Mouse (Mus musculus) limb, embryonic 13.5 days (tissue): ENCODE measurements at regions not wholly inside any gene's neighbourhood (a gene's known extent, or its start where the extent isn't known, plus 50 kb on each side); places are given as distances from the start of the nearest gene placed in this dataset.

Source experiments
- ATAC-seq: fragments of 200-750 bp; cut with Nextera tagmentation; 2 replicates; pipeline ENCODE4 v1.8.0; 2017; ENCODE audit warnings: low read depth, moderate number of reproducible peaks, moderate TSS enrichment; ENCODE audit not compliant: low FRiP score
- H3K27ac ChIP-seq: fragments of 300-500 bp; sonication (generic); 2 replicates; pipeline ENCODE4 v1.5.1; 2015; ENCODE audit warnings: inconsistent platforms, mild to moderate bottlenecking, moderate library complexity
- H3K27me3 ChIP-seq: fragments of 300-500 bp; sonication (generic); 2 replicates; pipeline ENCODE4 v1.6.1; 2015; ENCODE audit warnings: mild to moderate bottlenecking, inconsistent platforms
- H3K36me3 ChIP-seq: fragments of 300-500 bp; sonication (generic); 2 replicates; pipeline ENCODE4 v1.6.1; 2015; ENCODE audit warnings: inconsistent platforms, mild to moderate bottlenecking, moderate library complexity
- H3K4me1 ChIP-seq: fragments of 300-500 bp; sonication (generic); 2 replicates; pipeline ENCODE4 v1.6.1; 2015; ENCODE audit warnings: inconsistent platforms
- H3K4me2 ChIP-seq: fragments of 300-500 bp; sonication (generic); replicated peaks from 2 replicates; pipeline ENCODE4 v1.6.1; 2015; ENCODE audit warnings: inconsistent platforms, mild to moderate bottlenecking, moderate library complexity
- H3K4me3 ChIP-seq: fragments of 300-500 bp; sonication (generic); 2 replicates; pipeline ENCODE4 v1.5.1; 2015; ENCODE audit warnings: moderate library complexity, mild to moderate bottlenecking, inconsistent platforms
- H3K9ac ChIP-seq: fragments of 300-500 bp; sonication (generic); 2 replicates; pipeline ENCODE4 v1.6.1; 2015; ENCODE audit warnings: mild to moderate bottlenecking, inconsistent platforms
- H3K9me3 ChIP-seq: fragments of 300-500 bp; sonication (generic); 2 replicates; pipeline ENCODE4 v1.6.1; 2016; ENCODE audit warnings: inconsistent platforms
- WGBS: fragments of 180-500 bp; shearing (Covaris S2); methylation state at CpG from one replicate; pipeline ENCODE4 v1.1.7; 2015; 5-methylcytosine and 5-hydroxymethylcytosine counted together

- Histone ChIP-seq H3K27ac (no peak overlapping the region), H3K4me3 (no peak overlapping the region), H3K27me3 (no peaks in the 10 kb centered on the region), H3K4me1 (0 out of 2 replicates have a peak, but pooled peaks cover 6% of the 10 kb centered on the region), H3K4me2 (no peak overlapping the region), H3K9me3 (no peaks in the 10 kb centered on the region), H3K36me3 (no peaks in the 10 kb centered on the region), H3K9ac (no peak overlapping the region)
- no peak for ATAC-seq
- 55% methylated on average over 7 of the region's 7 CpGs for WGBS
Observed at GRCm38 (mm10) chr8:35224925-35225244, 540.7 kb upstream of the Gm19410 start.

- Histone ChIP-seq H3K9ac (no peak overlapping the region), H3K9me3 (no peaks in the 10 kb centered on the region), H3K4me2 (no peak overlapping the region), H3K4me1 (0 out of 2 replicates have a peak, but pooled peaks cover 6% of the 10 kb centered on the region), H3K27me3 (no peaks in the 10 kb centered on the region), H3K27ac (no peak overlapping the region), H3K36me3 (no peaks in the 10 kb centered on the region), H3K4me3 (no peak overlapping the region)
- 40% methylated on average over 7 of the region's 7 CpGs for WGBS
- no peak for ATAC-seq
Observed at GRCm38 (mm10) chr8:35227079-35227478, 538.5 kb upstream of the Gm19410 start.

GRCm38 (mm10) chr8:35228449-35228848 is 537.1 kb upstream of the Gm19410 start:
- Histone ChIP-seq H3K4me2 (no peak overlapping the region), H3K27ac (no peak overlapping the region), H3K4me1 (0 out of 2 replicates have a peak, but pooled peaks cover 6% of the 10 kb centered on the region), H3K9me3 (no peaks in the 10 kb centered on the region), H3K36me3 (no peaks in the 10 kb centered on the region), H3K27me3 (no peaks in the 10 kb centered on the region), H3K9ac (no peak overlapping the region), H3K4me3 (no peak overlapping the region)
- no peak for ATAC-seq
- 78% methylated on average over 7 of the region's 7 CpGs for WGBS

- peaks cover 9% of the 10 kb centered on the region for H3K4me1 ChIP-seq
- no peak for ATAC-seq
Observed at GRCm38 (mm10) chr8:35233520-35234186, 531.9 kb upstream of the Gm19410 start.

GRCm38 (mm10) chr8:35234436-35234835 is 531.2 kb upstream of the Gm19410 start:
- H3K27ac ChIP-seq, result no peak overlapping the region
- WGBS, result 65% methylated on average over 5 of the region's 5 CpGs
- H3K9me3 ChIP-seq, result no peaks in the 10 kb centered on the region
- H3K4me3 ChIP-seq, result no peak overlapping the region
- H3K27me3 ChIP-seq, result no peaks in the 10 kb centered on the region
- no peaks in the 10 kb centered on the region for H3K36me3 ChIP-seq
- no peak overlapping the region for H3K9ac ChIP-seq
- H3K4me1 ChIP-seq, result peaks cover 9% of the 10 kb centered on the region
- no peak for ATAC-seq
- no peak overlapping the region for H3K4me2 ChIP-seq

More at GRCm38 (mm10) chr8:35233520-35234186, 531.9 kb upstream of the Gm19410 start:
- 70% methylated on average over 5 of the region's 5 CpGs for whole genome bisulfite sequencing
- Histone ChIP-seq H3K9me3 (no peaks in the 10 kb centered on the region), H3K27ac (no peak overlapping the region), H3K4me2 (no peak overlapping the region), H3K27me3 (no peaks in the 10 kb centered on the region), H3K9ac (no peak overlapping the region), H3K4me3 (no peak overlapping the region), H3K36me3 (no peaks in the 10 kb centered on the region)

- Histone ChIP-seq H3K4me2 (no peak overlapping the region), H3K4me3 (no peak overlapping the region), H3K9me3 (no peaks in the 10 kb centered on the region), H3K27ac (peak overlapping the region; percentile 44; the same call in 1 of the 2 replicates), H3K4me1 (peaks cover 9% of the 10 kb centered on the region), H3K9ac (no peak overlapping the region), H3K36me3 (no peaks in the 10 kb centered on the region), H3K27me3 (no peaks in the 10 kb centered on the region)
- peak; percentile 64 for ATAC-seq
- 52% methylated on average over 8 of the region's 8 CpGs for WGBS
Observed at GRCm38 (mm10) chr8:35235815-35236509, 529.6 kb upstream of the Gm19410 start.

- WGBS, result 73% methylated on average over 6 of the region's 6 CpGs
- H3K4me1 ChIP-seq, result peaks cover 9% of the 10 kb centered on the region
- H3K9ac ChIP-seq, result no peak overlapping the region
- no peak overlapping the region for H3K4me3 ChIP-seq
- ATAC-seq, result peak; percentile 24; the same call in 1 of the 2 replicates
- H3K36me3 ChIP-seq, result no peaks in the 10 kb centered on the region
- no peak overlapping the region for H3K4me2 ChIP-seq
- H3K9me3 ChIP-seq, result no peaks in the 10 kb centered on the region
- no peak overlapping the region for H3K27ac ChIP-seq
- no peaks in the 10 kb centered on the region for H3K27me3 ChIP-seq
Observed at GRCm38 (mm10) chr8:35237279-35237678, 528.3 kb upstream of the Gm19410 start.

GRCm38 (mm10) chr8:35240884-35241283 is 524.7 kb upstream of the Gm19410 start:
- no peak overlapping the region for H3K4me3 ChIP-seq
- no peak overlapping the region for H3K27ac ChIP-seq
- ATAC-seq, result no peak
- H3K27me3 ChIP-seq, result no peaks in the 10 kb centered on the region
- no peaks in the 10 kb centered on the region for H3K9me3 ChIP-seq
- WGBS, result 86% methylated on average over 6 of the region's 6 CpGs
- H3K4me2 ChIP-seq, result no peak overlapping the region
- H3K4me1 ChIP-seq, result peaks cover 7% of the 10 kb centered on the region
- no peak overlapping the region for H3K9ac ChIP-seq
- no peaks in the 10 kb centered on the region for H3K36me3 ChIP-seq

- H3K27me3 ChIP-seq, result no peaks in the 10 kb centered on the region
- H3K4me2 ChIP-seq, result no peak overlapping the region
- no peak overlapping the region for H3K9ac ChIP-seq
- no peaks in the 10 kb centered on the region for H3K9me3 ChIP-seq
- ATAC-seq, result no peak
- H3K36me3 ChIP-seq, result no peaks in the 10 kb centered on the region
- H3K4me3 ChIP-seq, result no peak overlapping the region
- WGBS, result 48% methylated on average over 11 of the region's 11 CpGs
- H3K4me1 ChIP-seq, result peaks cover 4% of the 10 kb centered on the region; the same call in 1 of the 2 replicates
- H3K27ac ChIP-seq, result no peak overlapping the region
Observed at GRCm38 (mm10) chr8:35243555-35243954, 522.0 kb upstream of the Gm19410 start.

- no peak overlapping the region for H3K27ac ChIP-seq
- H3K4me2 ChIP-seq, result no peak overlapping the region
- no peaks in the 10 kb centered on the region for H3K9me3 ChIP-seq
- no peak for ATAC-seq
- no peaks in the 10 kb centered on the region for H3K27me3 ChIP-seq
- no peak overlapping the region for H3K4me3 ChIP-seq
- 78% methylated on average over 7 of the region's 7 CpGs for WGBS
- H3K4me1 ChIP-seq, result no peaks in the 10 kb centered on the region
- H3K36me3 ChIP-seq, result no peaks in the 10 kb centered on the region
- no peak overlapping the region for H3K9ac ChIP-seq
Observed at GRCm38 (mm10) chr8:35249747-35250375, 515.7 kb upstream of the Gm19410 start.

- WGBS, result 67% methylated on average over 4 of the region's 4 CpGs
- Histone ChIP-seq H3K36me3 (no peaks in the 10 kb centered on the region), H3K9me3 (no peaks in the 10 kb centered on the region), H3K4me3 (no peak overlapping the region), H3K27ac (no peak overlapping the region), H3K9ac (no peak overlapping the region), H3K27me3 (no peaks in the 10 kb centered on the region), H3K4me1 (no peaks in the 10 kb centered on the region), H3K4me2 (no peak overlapping the region)
- no peak for ATAC-seq
Observed at GRCm38 (mm10) chr8:35250641-35251040, 514.9 kb upstream of the Gm19410 start.

GRCm38 (mm10) chr8:35253946-35254345 is 511.6 kb upstream of the Gm19410 start:
- H3K27ac ChIP-seq, result no peak overlapping the region
- ATAC-seq, result no peak
- H3K9me3 ChIP-seq, result no peaks in the 10 kb centered on the region
- H3K27me3 ChIP-seq, result no peaks in the 10 kb centered on the region
- H3K4me3 ChIP-seq, result no peak overlapping the region
- no peaks in the 10 kb centered on the region for H3K4me1 ChIP-seq
- H3K9ac ChIP-seq, result no peak overlapping the region
- 83% methylated on average over 4 of the region's 4 CpGs for WGBS
- H3K36me3 ChIP-seq, result no peaks in the 10 kb centered on the region
- H3K4me2 ChIP-seq, result no peak overlapping the region
